Mouse (Mus musculus) urinary bladder, adult 2 months (tissue): ENCODE data around the gene Runx2. TPM values are rescaled to one million over a fixed set of nuclear protein-coding genes. Genes with fewer than 3 reads are reported as not detected.

Source experiments
- DNase-seq: peaks from one replicate; pipeline ENCODE4 v3.0.0; 2022; ENCODE audit warnings: low spot score
- polyA plus RNA-seq: library from polyadenylated mRNA; depleted of rRNA; stranded (reverse); fragments of >200 nt; gene quantifications from 2 replicates; pipeline ENCODE4 v1.2.3, GENCODE M21; 2012

Runx2 gene
- polyA plus RNA-seq, 1 experiment = 2.4 TPM

GRCm38 (mm10) chr17:44767375-44767774 is 47.2 kb downstream of the Runx2 start:
- DNase-seq = no peak

- DNase-seq = no peak
These were observed 47.6 kb downstream of the Runx2 start for GRCm38 (mm10) chr17:44766975-44767374.

GRCm38 (mm10) chr17:44766318-44766717 is 48.3 kb downstream of the Runx2 start:
- no peak for DNase-seq

- no peak for DNase-seq
These were observed 69.2 kb downstream of the Runx2 start for GRCm38 (mm10) chr17:44745378-44745777.

GRCm38 (mm10) chr17:44743780-44744179 is 70.8 kb downstream of the Runx2 start:
- no peak for DNase-seq

- DNase-seq = no peak
These were observed 72.4 kb downstream of the Runx2 start for GRCm38 (mm10) chr17:44742246-44742645.

- no peak for DNase-seq
These were observed 76.4 kb downstream of the Runx2 start for GRCm38 (mm10) chr17:44738121-44738637.

- no peak for DNase-seq
These were observed 77.1 kb downstream of the Runx2 start for GRCm38 (mm10) chr17:44737275-44738120.

- DNase-seq = peak; percentile 69
These were observed 78.5 kb downstream of the Runx2 start for GRCm38 (mm10) chr17:44735991-44736561.

- DNase-seq = no peak
These were observed 79.2 kb downstream of the Runx2 start for GRCm38 (mm10) chr17:44735223-44735990.

- DNase-seq = peak; percentile 36
These were observed 79.9 kb downstream of the Runx2 start for GRCm38 (mm10) chr17:44734501-44735222.

GRCm38 (mm10) chr17:44733544-44734310 is 80.9 kb downstream of the Runx2 start:
- DNase-seq = no peak

GRCm38 (mm10) chr17:44728464-44728863 is 86.1 kb downstream of the Runx2 start:
- no peak for DNase-seq

GRCm38 (mm10) chr17:44727675-44728074 is 86.9 kb downstream of the Runx2 start:
- no peak for DNase-seq

GRCm38 (mm10) chr17:44724805-44725480 is 89.7 kb downstream of the Runx2 start:
- no peak for DNase-seq

GRCm38 (mm10) chr17:44724255-44724654 is 90.3 kb downstream of the Runx2 start:
- no peak for DNase-seq

GRCm38 (mm10) chr17:44722103-44722792 is 92.3 kb downstream of the Runx2 start:
- no peak for DNase-seq

- DNase-seq = no peak
These were observed 96.0 kb downstream of the Runx2 start for GRCm38 (mm10) chr17:44718591-44718990.

- no peak for DNase-seq
These were observed 96.6 kb downstream of the Runx2 start for GRCm38 (mm10) chr17:44718036-44718435.

GRCm38 (mm10) chr17:44714116-44714515 is 100.5 kb downstream of the Runx2 start:
- DNase-seq = no peak
